Mouse (Mus musculus) C2C12 (cell line): Measurements from ENCODE around the gene Il10.

ENCODE experiments used
- CEBPB ChIP-seq: IDR thresholded peaks from one replicate; pipeline ENCODE4 v1.6.1; 2011; ENCODE audit warnings: low read depth, mild to moderate bottlenecking, control low read depth, moderate library complexity
- CTCF ChIP-seq: IDR thresholded peaks from one replicate; pipeline ENCODE4 v1.5.1; 2011; ENCODE audit not compliant: control insufficient read depth, insufficient read depth, insufficient read length
- USF1 ChIP-seq: IDR thresholded peaks from one replicate; pipeline ENCODE4 v1.6.1; 2011; ENCODE audit warnings: low read depth, mild to moderate bottlenecking, control low read depth, moderate library complexity

DNA sequence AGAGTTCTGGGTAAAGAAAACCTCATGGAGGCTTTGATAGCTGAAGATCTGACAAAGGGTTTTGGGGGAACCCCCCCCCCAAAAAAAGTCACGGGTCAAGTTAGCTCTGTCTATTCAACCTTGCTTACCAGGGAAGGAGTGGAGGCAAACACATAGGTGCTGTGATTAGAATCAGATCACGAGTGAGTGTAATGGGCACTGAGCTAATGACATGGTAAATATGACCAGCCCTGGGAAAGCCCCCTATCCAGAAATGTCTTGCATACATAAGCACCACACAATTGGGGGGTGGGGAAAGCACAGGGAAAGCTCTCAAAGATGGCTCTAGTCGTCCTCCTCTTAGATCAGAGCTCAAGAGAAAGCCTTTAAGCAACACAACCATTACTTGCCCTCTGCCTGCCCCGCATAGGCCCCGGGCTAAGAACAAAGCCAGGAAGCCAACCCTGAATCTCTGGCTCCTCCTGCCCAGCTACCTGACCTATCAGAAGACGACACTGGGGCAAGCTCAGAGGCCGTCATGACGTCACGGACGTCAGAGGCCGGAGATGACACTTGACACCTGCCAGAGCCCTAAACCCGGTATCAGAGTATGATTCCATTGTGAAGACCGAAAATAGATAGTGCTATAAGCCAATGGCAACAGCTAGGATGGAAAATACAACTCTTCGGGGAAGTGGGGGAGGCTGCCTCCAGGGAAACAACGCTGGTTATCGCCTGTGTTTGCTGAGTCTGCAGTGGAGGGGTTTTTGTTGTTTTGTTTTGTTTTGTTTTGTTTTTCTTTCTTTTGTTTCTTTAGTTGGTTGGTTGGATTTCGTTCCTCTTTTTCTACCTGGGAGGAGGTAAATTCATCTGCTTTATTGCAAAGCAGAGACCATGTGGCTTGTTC lies 16.4 kb upstream of the Il10 start:
- TF ChIP-seq CEBPB (no peak), CTCF (no peak), USF1 (no peak)
